ENCODE assay signal across 9 mouse cellular contexts in the genomic region with DNA sequence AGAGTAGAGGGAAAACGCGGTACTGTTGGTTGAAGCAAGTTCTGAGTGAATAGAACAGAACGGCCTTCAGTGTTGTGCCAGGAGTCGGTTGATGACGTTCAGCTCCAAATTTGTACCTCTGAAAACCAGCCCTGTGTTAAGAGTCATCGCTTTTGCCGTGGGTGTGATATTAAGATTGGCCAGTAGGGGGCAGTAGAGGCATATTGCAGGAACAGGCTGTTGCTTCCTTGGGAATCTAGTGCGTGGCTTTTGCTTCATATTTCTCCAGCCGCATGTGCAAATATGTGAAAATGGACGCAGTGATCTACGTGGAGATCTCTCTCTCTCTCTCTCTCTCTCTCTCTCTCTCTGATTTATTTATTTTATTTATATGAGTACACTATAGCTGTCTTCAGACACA. TPM values are rescaled to one million over a fixed set of nuclear protein-coding genes. Genes with fewer than 3 reads are reported as not detected.
DNase-seq lines count a peak whose midpoint lies in the region; ATAC-seq and TF ChIP-seq lines count a peak whose summit lies in the region.
"Had no signal": no experiment of that assay in that cellular context is flagged by ENCODE, and none has a peak within 500 bp of the region (broad histone marks: within the 10 kb centered on the region; RNA-seq: fewer than 3 reads in every experiment).

No protein-coding gene starts in this region.

- TF ChIP-seq CTCF in hindbrain, postnatal 0 days (IDR thresholded peaks at IDR 0.05; ENCODE audit: low read depth): peak; percentile 99

- no peak for ATAC-seq in liver, embryonic 12.5 days
- ATAC-seq in hindbrain, postnatal 0 days: peak; percentile 41
- ATAC-seq in neural tube, embryonic 13.5 days (ENCODE audit: low read depth): no peak

- H3K4me2 ChIP-seq in liver, embryonic 12.5 days: no peak overlapping the region
- H3K4me2 ChIP-seq in hindbrain, postnatal 0 days (ENCODE audit: low read depth, low read length): 0 out of 2 replicates have a peak overlapping the region, but pooled peaks have one; percentile 27
- H3K4me2 ChIP-seq in neural tube, embryonic 13.5 days: peak overlapping the region; percentile 16; the same call in 1 of the 2 replicates

- no peaks in the 10 kb centered on the region for H3K36me3 ChIP-seq in liver, embryonic 12.5 days
- no peaks in the 10 kb centered on the region for H3K36me3 ChIP-seq in hindbrain, postnatal 0 days (ENCODE audit: insufficient read depth, low read length)
- no peaks in the 10 kb centered on the region for H3K36me3 ChIP-seq in limb, embryonic 10.5 days
- H3K36me3 ChIP-seq in neural tube, embryonic 13.5 days: no peaks in the 10 kb centered on the region

- DNase-seq in liver: peak; percentile 82
- DNase-seq in cerebellum, adult 9-10 months: peak; percentile 96
- DNase-seq in frontal cortex, postnatal 10 days (ENCODE audit: low spot score in 2 of 2): peak; percentile 80 to 89
- peak; percentile 91 for DNase-seq in hindbrain, postnatal 0 days (ENCODE audit: low spot score)
- peak; percentile 90 for DNase-seq in limb, embryonic 10.5 days (ENCODE audit: low spot score)
- peak; percentile 95 for DNase-seq in testis, postnatal 10 days (ENCODE audit: low spot score)

- H3K9ac ChIP-seq in liver, embryonic 12.5 days: no peak overlapping the region
- no peak overlapping the region for H3K9ac ChIP-seq in hindbrain, postnatal 0 days (replicated peaks; ENCODE audit: low read length)
- H3K9ac ChIP-seq in neural tube, embryonic 13.5 days: no peak overlapping the region

- H3K4me1 ChIP-seq in liver, embryonic 12.5 days: peaks cover 30% of the 10 kb centered on the region
- H3K4me1 ChIP-seq in hindbrain, postnatal 0 days (ENCODE audit: insufficient read depth, low read length): peaks cover 9% of the 10 kb centered on the region; the same call in 1 of the 2 replicates
- peaks cover 23% of the 10 kb centered on the region for H3K4me1 ChIP-seq in limb, embryonic 10.5 days
- peaks cover 26% of the 10 kb centered on the region for H3K4me1 ChIP-seq in neural tube, embryonic 13.5 days (replicated peaks)

- H3K4me3 ChIP-seq in liver, embryonic 12.5 days: no peak overlapping the region
- no peak overlapping the region for H3K4me3 ChIP-seq in hindbrain, postnatal 0 days (ENCODE audit: low read length)
- H3K4me3 ChIP-seq in limb, embryonic 10.5 days: no peak overlapping the region
- H3K4me3 ChIP-seq in neural tube, embryonic 13.5 days: no peak overlapping the region
- H3K4me3 ChIP-seq: erythroblast, embryonic 14.5 days had no signal

- no peak overlapping the region for H3K27ac ChIP-seq in liver, embryonic 12.5 days
- H3K27ac ChIP-seq in hindbrain, postnatal 0 days: no peak overlapping the region
- no peak overlapping the region for H3K27ac ChIP-seq in limb, embryonic 10.5 days
- no peak overlapping the region for H3K27ac ChIP-seq in neural tube, embryonic 13.5 days (replicated peaks)

- H3K27me3 ChIP-seq in liver, embryonic 12.5 days (replicated peaks): 0 out of 2 replicates have a peak, but pooled peaks cover 8% of the 10 kb centered on the region
- no peaks in the 10 kb centered on the region for H3K27me3 ChIP-seq in hindbrain, postnatal 0 days (ENCODE audit: insufficient read depth, low read length)
- no peaks in the 10 kb centered on the region for H3K27me3 ChIP-seq in limb, embryonic 10.5 days (ENCODE audit: low read depth, poor library complexity, severe bottlenecking)
- H3K27me3 ChIP-seq in neural tube, embryonic 13.5 days: no peaks in the 10 kb centered on the region

- 9% methylated on average over 11 of the region's 11 CpGs for WGBS in liver, embryonic 12.5 days (ENCODE audit: insufficient replicate concordance)
- WGBS in hindbrain, postnatal 0 days: 8% methylated on average over 11 of the region's 11 CpGs
- WGBS in limb, embryonic 10.5 days: 11% methylated on average over 11 of the region's 11 CpGs
- 5% methylated on average over 11 of the region's 11 CpGs for WGBS in neural tube, embryonic 13.5 days

- no peaks in the 10 kb centered on the region for H3K9me3 ChIP-seq in liver, embryonic 12.5 days (replicated peaks)
- no peaks in the 10 kb centered on the region for H3K9me3 ChIP-seq in hindbrain, postnatal 0 days (ENCODE audit: low read length)
- H3K9me3 ChIP-seq in limb, embryonic 10.5 days (replicated peaks): no peaks in the 10 kb centered on the region
- H3K9me3 ChIP-seq in neural tube, embryonic 13.5 days: no peaks in the 10 kb centered on the region

RNA-seq across cellular contexts. Expression of a gene that starts 2.1 kb away (rescaled TPM):
- polyA plus RNA-seq in liver, embryonic 12.5 days (2016; fragmentation: Nextera tagmentation; extraction: Ambion mirVana): 0.64 and 0.86 TPM in 2 replicates
- 0.18 and 0.42 TPM in 2 replicates for total RNA-seq in hindbrain, postnatal 0 days (2014; rRNA removed)
- 0.51 and 0.62 TPM in 2 replicates for polyA plus RNA-seq in hindbrain, postnatal 0 days (2015; fragmentation: Nextera tagmentation; extraction: Ambion mirVana)
- polyA plus RNA-seq in limb, embryonic 10.5 days (2016; fragmentation: Nextera tagmentation; extraction: Ambion mirVana): 0.21 and 0.26 TPM in 2 replicates
- polyA plus RNA-seq in neural tube, embryonic 13.5 days (2015; fragmentation: Nextera tagmentation; extraction: Ambion mirVana): 0.45 and 0.95 TPM in 2 replicates
- polyA plus RNA-seq: erythroblast, embryonic 14.5 days had no signal

RNA-seq across cellular contexts. Expression of a gene that starts 2.2 kb away (rescaled TPM):
- polyA plus RNA-seq in liver, embryonic 12.5 days (2016; fragmentation: Nextera tagmentation; extraction: Ambion mirVana): 7.3 and 8.2 TPM in 2 replicates
- total RNA-seq in hindbrain, postnatal 0 days (2014; rRNA removed): 40.5 and 41.2 TPM in 2 replicates
- 17.9 and 19.0 TPM in 2 replicates for polyA plus RNA-seq in hindbrain, postnatal 0 days (2015; fragmentation: Nextera tagmentation; extraction: Ambion mirVana)
- 7.1 and 8.6 TPM in 2 replicates for polyA plus RNA-seq in limb, embryonic 10.5 days (2016; fragmentation: Nextera tagmentation; extraction: Ambion mirVana)
- polyA plus RNA-seq in neural tube, embryonic 13.5 days (2015; fragmentation: Nextera tagmentation; extraction: Ambion mirVana): 13.9 and 15.5 TPM in 2 replicates
